Mouse (Mus musculus): ENCODE results near the gene Gpn1.
"Not testable (repeated sequence)": the region's sequence is repeated elsewhere in the genome, so short reads cannot be mapped to it uniquely, and the experiment has no call there.

Gene Gpn1

GRCm38 (mm10) chr5:31494513-31495297 lies at the start of gene Gpn1:
Gpn1 (plus strand) TSS chr5:31494741.
- peak; percentile 85 for DNase-seq (ENCODE audit: low spot score)

GRCm38 (mm10) chr5:31451336-31451735 lies 43.2 kb upstream of the Gpn1 start:
- DNase-seq (ENCODE audit: low spot score): no peak

- peak; percentile 91 for DNase-seq (ENCODE audit: low spot score)
Measured at GRCm38 (mm10) chr5:31451878-31452561, 42.5 kb upstream of the Gpn1 start, which contains the start of gene Zfp512. Zfp512 (plus strand) TSS chr5:31452431.

GRCm38 (mm10) chr5:31452562-31452878 lies 42.0 kb upstream of the Gpn1 start:
- no peak for DNase-seq (ENCODE audit: low spot score)

- no peak for DNase-seq (ENCODE audit: low spot score)
Measured at GRCm38 (mm10) chr5:31452886-31453410, 41.6 kb upstream of the Gpn1 start.

GRCm38 (mm10) chr5:31467798-31468197 lies 26.7 kb upstream of the Gpn1 start:
- DNase-seq (ENCODE audit: low spot score): no peak

GRCm38 (mm10) chr5:31469711-31470110 lies 24.8 kb upstream of the Gpn1 start:
- DNase-seq (ENCODE audit: low spot score): no peak

GRCm38 (mm10) chr5:31470334-31470733 lies 24.2 kb upstream of the Gpn1 start:
- no peak for DNase-seq (ENCODE audit: low spot score)

GRCm38 (mm10) chr5:31480536-31480935 lies 14.0 kb upstream of the Gpn1 start:
- DNase-seq (ENCODE audit: low spot score): no peak

- DNase-seq (ENCODE audit: low spot score): no peak
Measured at GRCm38 (mm10) chr5:31485440-31485839, 9.1 kb upstream of the Gpn1 start, which contains the start of gene 4930548H24Rik. 4930548H24Rik (plus strand) TSS chr5:31485740.

- DNase-seq (ENCODE audit: low spot score): no peak
Measured at GRCm38 (mm10) chr5:31487889-31488288, 6.7 kb upstream of the Gpn1 start.

GRCm38 (mm10) chr5:31489116-31489769 lies 5.3 kb upstream of the Gpn1 start:
- DNase-seq (ENCODE audit: low spot score): no peak

- DNase-seq (ENCODE audit: low spot score): no peak
Measured at GRCm38 (mm10) chr5:31492031-31492430, 2.5 kb upstream of the Gpn1 start.

GRCm38 (mm10) chr5:31504843-31505242 lies 10.3 kb downstream of the Gpn1 start:
- DNase-seq (ENCODE audit: low spot score): no peak

- DNase-seq (ENCODE audit: low spot score): no peak
Measured at GRCm38 (mm10) chr5:31512481-31512880, 17.9 kb downstream of the Gpn1 start.

GRCm38 (mm10) chr5:31520556-31520955 lies 26.0 kb downstream of the Gpn1 start:
- DNase-seq (ENCODE audit: low spot score): no peak

GRCm38 (mm10) chr5:31526354-31527116 lies 32.0 kb downstream of the Gpn1 start, which contains the start of gene Slc4a1ap:
Slc4a1ap (plus strand) TSS chr5:31526995.
- DNase-seq (ENCODE audit: low spot score): peak; percentile 68

- no peak for DNase-seq (ENCODE audit: low spot score)
Measured at GRCm38 (mm10) chr5:31527117-31527680, 32.7 kb downstream of the Gpn1 start.

GRCm38 (mm10) chr5:31527707-31528106 lies 33.2 kb downstream of the Gpn1 start, which contains the start of gene Supt7l:
Supt7l (minus strand) TSS chr5:31527807.
- DNase-seq (ENCODE audit: low spot score): not testable (repeated sequence)

- DNase-seq (ENCODE audit: low spot score): no peak
Measured at GRCm38 (mm10) chr5:31528560-31528959, 34.0 kb downstream of the Gpn1 start.

- DNase-seq (ENCODE audit: low spot score): no peak
Measured at GRCm38 (mm10) chr5:31535228-31535627, 40.7 kb downstream of the Gpn1 start.
